Mouse (Mus musculus): Measurements from ENCODE around the gene Exph5. TPM values are rescaled to one million over a fixed set of nuclear protein-coding genes. Genes with fewer than 3 reads are reported as not detected.

The Exph5 gene
- polyA plus RNA-seq, 2 experiments, result 0.47 to 1.9 TPM

DNA sequence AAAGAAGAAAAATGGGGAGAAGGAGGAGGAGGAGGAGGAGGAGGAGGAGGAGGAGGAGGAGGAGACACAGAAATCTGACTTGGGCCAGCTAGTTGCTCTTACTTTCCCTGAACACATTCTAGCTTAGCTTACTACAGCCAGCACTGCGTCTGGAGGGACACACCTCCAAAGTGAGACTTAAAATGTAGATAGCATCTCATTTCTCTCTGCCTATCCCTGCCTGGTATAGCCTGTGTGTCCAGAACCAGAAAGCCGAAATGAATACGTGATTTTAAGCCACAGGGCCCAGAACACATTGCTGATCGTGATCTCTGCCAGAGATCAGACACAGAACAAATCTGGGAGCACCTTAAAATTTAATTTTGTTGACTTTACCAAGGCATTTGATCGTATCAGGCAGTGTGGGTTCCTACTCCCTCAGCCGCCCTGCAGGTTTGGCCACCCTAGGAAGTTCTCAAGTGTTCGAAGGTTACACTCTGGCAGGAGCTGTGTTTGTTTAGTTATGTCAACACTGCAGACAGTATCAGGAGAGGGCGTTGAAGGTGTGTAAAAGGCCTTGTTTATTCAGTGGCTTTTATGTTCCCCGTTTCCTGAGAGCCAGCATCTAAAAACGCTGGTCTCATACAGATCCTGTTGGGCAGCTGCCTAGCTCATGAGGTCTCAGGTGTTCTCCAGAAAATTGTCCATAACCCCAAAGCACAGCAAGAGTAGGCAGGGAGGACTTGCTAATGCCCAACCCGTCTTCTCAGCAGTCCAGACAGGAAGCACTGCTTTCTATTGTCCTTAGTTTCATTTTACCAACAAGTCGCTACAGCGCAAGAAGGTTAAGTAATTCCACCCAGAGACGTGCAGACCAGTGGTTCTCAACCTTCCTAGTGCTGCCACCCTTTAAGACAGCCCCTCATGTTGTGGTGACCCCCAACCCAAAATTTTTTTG lies 55.0 kb downstream of the Exph5 start:
- Histone ChIP-seq H3K9me3 (ENCODE audit: control insufficient read depth, low read length) (no peaks in the 10 kb centered on the region), H3K4me2 (replicated peaks; ENCODE audit: low read depth, low read length, severe bottlenecking) (no peak overlapping the region), H3K9ac (ENCODE audit: low read depth, low read length, severe bottlenecking) (no peak overlapping the region), H3K4me3 (replicated peaks; ENCODE audit: low read length) (no peak overlapping the region), H3K36me3 (ENCODE audit: control insufficient read depth, insufficient read depth, low read length) (no peaks in the 10 kb centered on the region), H3K27ac (replicated peaks; ENCODE audit: low read depth, low read length) (no peak overlapping the region), H3K27me3 (ENCODE audit: control insufficient read depth, insufficient read depth, low read length) (no peaks in the 10 kb centered on the region), H3K4me1 (ENCODE audit: control insufficient read depth, insufficient read depth, low read length) (no peaks in the 10 kb centered on the region)
- ATAC-seq (ENCODE audit: low FRiP score, low read depth) (no peak), DNase-seq (ENCODE audit: low spot score) (no peak)
- 56% methylated on average over 14 of the region's 14 CpGs for WGBS
- no peak for TF ChIP-seq POLR2A (IDR thresholded peaks at IDR 0.05; ENCODE audit: borderline replicate concordance, extremely low read depth, insufficient read depth, insufficient read length)

DNA sequence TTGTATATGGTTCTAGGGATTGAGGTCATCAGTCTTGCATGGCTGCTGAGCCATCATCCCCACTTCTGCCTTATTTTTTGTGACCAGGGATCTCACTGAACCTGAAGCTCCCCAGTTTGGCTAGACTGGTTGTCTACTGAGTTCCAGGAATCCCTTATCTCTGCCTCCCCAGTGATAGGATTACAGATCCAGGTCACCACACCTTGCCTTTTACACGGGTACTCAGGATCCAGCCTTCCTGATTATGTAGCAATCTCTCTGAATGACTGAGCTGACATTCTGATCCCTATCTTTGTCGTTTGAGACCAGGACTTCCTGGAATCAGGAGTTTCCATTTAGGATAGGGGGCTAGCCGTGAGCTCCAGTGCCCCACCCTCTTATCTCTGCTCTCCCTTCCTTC lies 69.9 kb downstream of the Exph5 start:
- Histone ChIP-seq H3K4me2 (replicated peaks; ENCODE audit: low read depth, low read length, severe bottlenecking) (no peak overlapping the region), H3K4me1 (ENCODE audit: control insufficient read depth, insufficient read depth, low read length) (no peaks in the 10 kb centered on the region), H3K27me3 (ENCODE audit: control insufficient read depth, insufficient read depth, low read length) (no peaks in the 10 kb centered on the region), H3K9me3 (ENCODE audit: control insufficient read depth, low read length) (no peaks in the 10 kb centered on the region), H3K27ac (replicated peaks; ENCODE audit: low read depth, low read length) (no peak overlapping the region), H3K36me3 (ENCODE audit: control insufficient read depth, insufficient read depth, low read length) (no peaks in the 10 kb centered on the region), H3K4me3 (replicated peaks; ENCODE audit: low read length) (no peak overlapping the region), H3K9ac (ENCODE audit: low read depth, low read length, severe bottlenecking) (no peak overlapping the region)
- TF ChIP-seq POLR2A (IDR thresholded peaks at IDR 0.05; ENCODE audit: borderline replicate concordance, extremely low read depth, insufficient read depth, insufficient read length), result no peak
- DNase-seq (ENCODE audit: low spot score) (no peak), ATAC-seq (ENCODE audit: low FRiP score, low read depth) (no peak)
- 59% methylated on average over 3 of the region's 3 CpGs for WGBS

DNA sequence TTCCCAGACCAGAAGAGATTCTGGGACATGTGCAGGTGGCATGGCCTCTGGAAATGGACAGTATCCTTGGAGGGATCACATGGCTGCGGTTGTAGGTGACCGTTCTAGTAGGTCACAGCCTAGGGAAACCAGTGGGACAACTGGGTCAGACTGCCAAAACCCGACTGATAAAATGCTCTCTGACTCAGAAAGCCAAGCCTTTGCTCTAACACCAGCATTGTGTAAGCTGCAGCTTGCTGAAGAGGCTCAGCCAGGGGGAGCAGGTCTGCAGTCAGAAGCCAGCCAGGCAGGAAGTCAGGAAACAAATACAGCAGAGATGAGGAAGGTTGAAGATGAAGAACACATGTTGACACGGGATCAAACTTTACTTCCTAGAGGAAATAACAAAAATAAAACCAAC lies 74.4 kb downstream of the Exph5 start:
- DNase-seq (ENCODE audit: low spot score), result no peak

DNA sequence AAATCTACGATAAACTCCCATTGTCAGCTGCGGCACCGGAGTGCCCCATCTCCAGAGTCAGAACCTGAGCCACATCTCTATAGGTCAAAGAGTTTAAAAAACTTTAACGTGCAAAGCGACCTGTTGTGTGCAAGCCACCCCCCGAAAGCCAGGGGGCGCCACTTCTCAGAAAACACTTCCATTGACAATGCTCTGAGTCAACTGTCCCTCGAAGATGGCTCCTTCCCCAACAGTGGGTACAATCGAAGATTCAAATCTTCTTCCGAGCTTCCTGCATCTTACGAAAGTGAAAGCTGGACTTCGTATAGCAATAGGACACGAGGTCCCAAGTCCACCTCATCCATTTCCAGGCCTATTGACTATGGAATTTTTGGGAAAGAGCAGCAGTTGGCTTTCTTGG lies 75.3 kb downstream of the Exph5 start:
- DNase-seq (ENCODE audit: low spot score), result no peak

More for the DNA sequence above, 74.4 kb downstream of the Exph5 start:
- Histone ChIP-seq H3K4me3 (replicated peaks; ENCODE audit: low read length) (no peak overlapping the region), H3K27ac (replicated peaks; ENCODE audit: low read depth, low read length) (no peak overlapping the region), H3K4me1 (ENCODE audit: control insufficient read depth, insufficient read depth, low read length) (no peaks in the 10 kb centered on the region), H3K4me2 (replicated peaks; ENCODE audit: low read depth, low read length, severe bottlenecking) (no peak overlapping the region), H3K27me3 (ENCODE audit: control insufficient read depth, insufficient read depth, low read length) (no peaks in the 10 kb centered on the region), H3K9me3 (ENCODE audit: control insufficient read depth, low read length) (no peaks in the 10 kb centered on the region), H3K36me3 (ENCODE audit: control insufficient read depth, insufficient read depth, low read length) (no peaks in the 10 kb centered on the region), H3K9ac (ENCODE audit: low read depth, low read length, severe bottlenecking) (no peak overlapping the region)
- 76% methylated on average over 4 of the region's 4 CpGs for WGBS
- TF ChIP-seq POLR2A (IDR thresholded peaks at IDR 0.05; ENCODE audit: borderline replicate concordance, extremely low read depth, insufficient read depth, insufficient read length), result no peak
- ATAC-seq (ENCODE audit: low FRiP score, low read depth), result no peak

DNA sequence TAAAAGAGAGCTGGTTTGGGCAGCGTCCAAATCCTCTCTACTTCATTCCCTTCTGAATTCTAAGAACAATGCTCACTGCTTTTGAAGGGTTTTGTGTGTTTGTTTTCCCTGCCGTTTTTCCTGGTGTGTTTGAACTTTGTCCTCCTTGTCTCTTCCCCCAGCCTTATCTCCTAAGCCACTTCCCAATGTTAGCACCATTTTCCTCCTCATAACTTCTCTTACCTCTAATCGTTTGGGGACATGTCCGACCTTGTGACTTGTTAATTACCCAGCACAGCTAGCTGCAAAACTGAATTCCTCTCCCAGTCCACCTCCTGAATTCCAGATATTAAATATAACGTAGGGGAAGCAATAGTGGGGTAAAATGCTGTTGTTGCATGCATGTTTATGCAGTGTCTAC lies 76.1 kb downstream of the Exph5 start:
- TF ChIP-seq POLR2A (IDR thresholded peaks at IDR 0.05; ENCODE audit: borderline replicate concordance, extremely low read depth, insufficient read depth, insufficient read length), result no peak
- Histone ChIP-seq H3K4me1 (ENCODE audit: control insufficient read depth, insufficient read depth, low read length) (no peaks in the 10 kb centered on the region), H3K4me2 (replicated peaks; ENCODE audit: low read depth, low read length, severe bottlenecking) (no peak overlapping the region), H3K9ac (ENCODE audit: low read depth, low read length, severe bottlenecking) (no peak overlapping the region), H3K36me3 (ENCODE audit: control insufficient read depth, insufficient read depth, low read length) (no peaks in the 10 kb centered on the region), H3K9me3 (ENCODE audit: control insufficient read depth, low read length) (no peaks in the 10 kb centered on the region), H3K27ac (replicated peaks; ENCODE audit: low read depth, low read length) (no peak overlapping the region), H3K27me3 (ENCODE audit: control insufficient read depth, insufficient read depth, low read length) (no peaks in the 10 kb centered on the region), H3K4me3 (replicated peaks; ENCODE audit: low read length) (no peak overlapping the region)
- ATAC-seq (ENCODE audit: low FRiP score, low read depth) (no peak), DNase-seq (ENCODE audit: low spot score) (no peak)
- WGBS, result 61% methylated on average over 5 of the region's 5 CpGs

More for the DNA sequence above, 75.3 kb downstream of the Exph5 start:
- H3K9ac ChIP-seq (ENCODE audit: low read depth, low read length, severe bottlenecking), result no peak overlapping the region
- 87% methylated on average over 13 of the region's 13 CpGs for WGBS
- no peak for TF ChIP-seq POLR2A (IDR thresholded peaks at IDR 0.05; ENCODE audit: borderline replicate concordance, extremely low read depth, insufficient read depth, insufficient read length)
- H3K4me1 ChIP-seq (ENCODE audit: control insufficient read depth, insufficient read depth, low read length), result no peaks in the 10 kb centered on the region
- no peak overlapping the region for H3K27ac ChIP-seq (replicated peaks; ENCODE audit: low read depth, low read length)
- no peak for ATAC-seq (ENCODE audit: low FRiP score, low read depth)
- H3K9me3 ChIP-seq (ENCODE audit: control insufficient read depth, low read length), result no peaks in the 10 kb centered on the region
- no peaks in the 10 kb centered on the region for H3K36me3 ChIP-seq (ENCODE audit: control insufficient read depth, insufficient read depth, low read length)
- H3K27me3 ChIP-seq (ENCODE audit: control insufficient read depth, insufficient read depth, low read length), result no peaks in the 10 kb centered on the region
- no peak overlapping the region for H3K4me2 ChIP-seq (replicated peaks; ENCODE audit: low read depth, low read length, severe bottlenecking)
- H3K4me3 ChIP-seq (replicated peaks; ENCODE audit: low read length), result no peak overlapping the region
